Mouse (Mus musculus) CD4-positive, CD25-positive, alpha-beta regulatory T cell, adult 2 months (primary cell): ENCODE data around the gene Olfr1062.
"Not testable (repeated sequence)": the region's sequence is repeated elsewhere in the genome, so short reads cannot be mapped to it uniquely, and the experiment has no call there.

Source experiments
- DNase-seq: peaks from one replicate; pipeline ENCODE4 v3.0.0-alpha.2; 2012; ENCODE audit warnings: low read depth, low spot score

Gene Olfr1062

GRCm38 (mm10) chr2:86426649-86427048 is at the start of gene Olfr1062:
Olfr1062 (minus strand) TSS chr2:86426749.
- DNase-seq: not testable (repeated sequence)

- peak; percentile 10 for DNase-seq
Measured at GRCm38 (mm10) chr2:86464442-86465109, 38.0 kb upstream of the Olfr1062 start.

GRCm38 (mm10) chr2:86460434-86460833 is 33.9 kb upstream of the Olfr1062 start:
- DNase-seq: no peak

- DNase-seq: no peak
Measured at GRCm38 (mm10) chr2:86456169-86456568, 29.6 kb upstream of the Olfr1062 start, which contains the start of gene Olfr1066. Olfr1066 (minus strand) TSS chr2:86456269.

GRCm38 (mm10) chr2:86450491-86450890 is 23.9 kb upstream of the Olfr1062 start, which contains the start of gene Olfr1065:
Olfr1065 (minus strand) TSS chr2:86450591.
- DNase-seq: not testable (repeated sequence)

GRCm38 (mm10) chr2:86442101-86442500 is 15.6 kb upstream of the Olfr1062 start:
- not testable (repeated sequence) for DNase-seq

- not testable (repeated sequence) for DNase-seq
Measured at GRCm38 (mm10) chr2:86428511-86428910, 2.0 kb upstream of the Olfr1062 start.

GRCm38 (mm10) chr2:86413950-86414349 is 12.6 kb downstream of the Olfr1062 start, which contains the start of gene Olfr1061:
Olfr1061 (minus strand) TSS chr2:86414050.
- DNase-seq: no peak

- DNase-seq: no peak
Measured at GRCm38 (mm10) chr2:86395114-86395513, 31.4 kb downstream of the Olfr1062 start.

- DNase-seq: not testable (repeated sequence)
Measured at GRCm38 (mm10) chr2:86388461-86388860, 38.1 kb downstream of the Olfr1062 start, which contains the start of gene Olfr1058. Olfr1058 (minus strand) TSS chr2:86388561.

- DNase-seq: no peak
Measured at GRCm38 (mm10) chr2:86378293-86378692, 48.3 kb downstream of the Olfr1062 start, which contains the start of gene Olfr1057. Olfr1057 (minus strand) TSS chr2:86378393.
